Mouse (Mus musculus): ENCODE results near the gene Wnt7b.

Wnt7b gene

DNA sequence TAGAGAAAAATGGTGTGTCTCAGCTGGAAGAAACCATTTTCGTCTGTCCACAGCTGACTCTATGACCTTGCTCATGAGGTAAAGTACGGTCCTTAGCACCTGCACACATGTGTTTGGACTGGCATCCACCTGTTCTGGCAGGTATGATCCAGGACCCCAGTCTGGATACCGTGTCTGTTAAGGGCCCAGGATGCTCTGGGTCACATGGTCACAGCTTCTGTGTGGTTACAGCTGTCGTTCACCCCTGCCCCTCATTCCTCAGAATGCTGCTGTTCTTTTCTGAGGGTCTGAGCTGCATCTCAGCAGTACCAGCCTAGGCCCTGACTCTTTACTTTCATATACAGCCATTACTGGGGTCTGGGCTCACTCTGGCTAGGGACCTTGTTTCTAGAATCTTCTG is 18.9 kb upstream of the Wnt7b start:
- DNase-seq (ENCODE audit: low spot score), result no peak

DNA sequence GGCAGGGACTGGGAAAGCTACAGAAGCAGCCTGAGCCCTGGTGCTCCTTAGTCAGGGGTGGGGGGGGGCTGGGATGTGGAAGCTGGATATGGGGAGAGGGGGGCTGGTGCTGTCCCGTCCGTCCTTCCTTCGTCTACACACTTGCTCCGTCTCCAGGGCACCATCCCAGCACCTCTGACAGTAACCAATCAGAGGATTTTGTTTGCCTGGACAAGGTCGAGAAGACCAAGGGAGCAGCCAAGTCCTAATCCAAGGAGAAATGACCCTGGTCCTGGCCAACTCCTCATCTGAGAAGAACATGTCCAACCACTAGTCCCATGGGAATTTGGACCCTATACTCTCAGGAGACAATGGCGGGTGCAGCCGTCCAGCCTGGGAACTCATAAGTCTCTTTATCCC is 18.4 kb upstream of the Wnt7b start:
- no peak for DNase-seq (ENCODE audit: low spot score)

DNA sequence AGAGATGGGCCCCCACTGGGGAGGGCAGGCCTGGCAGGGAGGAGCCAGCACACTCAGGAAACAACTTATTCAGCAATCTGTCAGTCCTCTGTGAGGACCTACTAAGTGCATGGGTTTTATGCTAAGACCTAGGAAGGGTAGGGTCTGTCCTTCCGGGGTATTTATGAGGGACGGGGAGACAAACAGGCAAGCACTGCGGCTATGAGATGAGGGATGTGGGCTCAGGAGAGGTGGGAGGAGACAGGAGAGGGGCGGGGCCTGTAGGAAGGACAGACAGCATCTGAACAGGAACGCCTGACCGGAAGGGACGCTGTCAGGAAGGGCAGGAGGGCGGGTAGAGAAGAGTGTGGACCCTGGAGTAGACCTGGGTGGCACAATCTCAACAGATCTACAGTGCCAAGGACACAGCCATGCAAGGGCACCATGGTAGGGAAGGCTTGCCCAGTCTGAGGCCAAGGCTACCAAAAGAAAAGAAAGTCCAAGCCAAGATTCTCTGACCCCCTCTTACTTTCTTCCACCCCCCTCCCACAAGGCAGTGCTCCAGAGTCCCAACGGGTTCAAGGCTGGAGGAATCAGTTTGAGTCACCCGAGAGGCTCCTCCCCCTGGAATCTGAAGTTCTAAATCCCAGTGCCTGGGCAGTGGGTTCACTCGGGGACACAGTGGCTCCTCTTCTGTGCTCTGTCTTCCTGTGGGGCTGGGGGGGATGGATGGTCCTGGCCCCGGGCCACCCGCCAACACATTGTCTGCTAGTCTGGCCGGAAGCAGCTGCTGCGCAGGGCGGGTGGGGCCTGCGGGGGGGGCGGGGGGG is 17.8 kb upstream of the Wnt7b start:
- no peak for DNase-seq (ENCODE audit: low spot score)

DNA sequence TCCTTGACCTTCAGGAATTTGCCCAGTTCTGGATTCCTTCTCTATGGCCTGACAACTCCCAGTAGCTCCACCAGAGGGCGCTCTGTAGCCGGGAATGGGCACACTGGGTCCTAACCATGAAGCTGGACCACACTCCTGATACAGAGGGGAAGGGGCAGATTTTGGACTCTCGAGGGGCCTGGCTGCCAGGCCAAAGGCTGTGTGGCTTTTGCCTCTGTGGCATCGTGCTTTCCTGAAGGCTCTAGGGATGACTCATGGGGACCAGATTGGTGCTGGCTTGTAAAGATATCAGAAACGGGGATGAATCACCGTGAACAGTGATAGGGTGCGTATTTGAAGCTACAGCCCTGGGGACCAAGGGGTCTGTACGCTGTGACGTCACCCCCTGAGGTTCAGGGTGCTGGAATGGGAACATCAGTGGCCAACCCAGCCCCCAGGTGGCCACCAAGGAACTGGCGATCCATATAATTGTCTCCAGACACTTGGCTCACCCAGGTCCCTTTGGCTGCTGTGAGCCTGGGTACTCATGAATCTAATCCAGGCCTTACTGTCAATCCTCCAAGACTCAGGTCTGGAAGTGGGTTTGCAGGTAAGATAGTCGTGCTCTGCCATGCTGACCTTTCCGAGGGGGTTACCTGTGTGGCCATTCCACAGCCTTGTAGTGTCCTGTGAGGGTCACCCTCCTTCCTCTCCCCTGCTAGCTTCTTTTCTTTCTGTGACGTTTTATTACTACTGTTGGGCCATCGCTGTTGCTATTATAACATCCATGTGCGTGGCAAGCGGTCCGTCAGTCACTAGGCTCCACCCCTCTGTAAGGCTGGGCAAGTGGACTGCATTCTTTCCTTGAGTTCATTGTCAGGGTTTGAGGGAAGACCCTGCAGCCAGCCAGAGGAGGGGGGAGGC is 17.0 kb upstream of the Wnt7b start:
- peak; percentile 20 for DNase-seq (ENCODE audit: low spot score)

DNA sequence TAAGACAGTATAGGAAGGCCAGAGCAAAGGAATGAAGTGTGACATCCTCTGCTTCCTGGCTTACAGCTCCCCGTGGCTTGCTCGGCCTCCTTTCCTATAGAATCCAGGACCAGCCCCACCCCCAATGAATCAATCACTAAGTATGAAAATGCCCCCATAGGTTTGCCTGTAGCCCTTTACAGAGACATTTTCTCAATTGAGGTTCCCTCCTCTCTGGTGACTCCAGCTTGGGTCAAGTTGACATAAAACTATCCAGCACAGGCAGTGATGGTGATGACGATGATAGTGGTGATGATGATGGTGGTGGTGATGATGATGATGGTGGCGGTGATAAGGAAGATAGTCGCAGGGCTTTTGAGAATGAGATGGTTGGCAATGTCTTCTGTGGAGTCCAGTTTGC is 16.2 kb upstream of the Wnt7b start:
- no peak for DNase-seq (ENCODE audit: low spot score)

DNA sequence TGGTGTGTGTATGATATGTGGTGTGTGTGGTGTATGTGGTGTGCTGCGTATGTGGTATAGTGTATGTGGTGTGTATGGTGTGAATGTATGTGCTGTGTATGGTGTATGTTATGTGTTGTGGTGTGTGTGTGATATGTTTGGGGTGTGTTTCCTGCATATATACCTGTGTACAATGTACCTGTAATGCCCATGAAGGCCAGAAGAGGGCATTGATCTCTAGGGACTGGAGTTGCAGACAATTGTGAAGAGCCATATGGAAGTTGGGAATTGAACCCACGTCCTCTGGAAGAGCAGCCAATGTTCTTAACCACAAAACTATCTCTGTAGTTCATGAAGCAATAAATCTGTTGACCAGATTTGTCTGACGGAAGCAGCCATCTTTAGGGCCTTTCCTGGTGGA is 15.1 kb upstream of the Wnt7b start:
- DNase-seq (ENCODE audit: low spot score), result no peak

DNA sequence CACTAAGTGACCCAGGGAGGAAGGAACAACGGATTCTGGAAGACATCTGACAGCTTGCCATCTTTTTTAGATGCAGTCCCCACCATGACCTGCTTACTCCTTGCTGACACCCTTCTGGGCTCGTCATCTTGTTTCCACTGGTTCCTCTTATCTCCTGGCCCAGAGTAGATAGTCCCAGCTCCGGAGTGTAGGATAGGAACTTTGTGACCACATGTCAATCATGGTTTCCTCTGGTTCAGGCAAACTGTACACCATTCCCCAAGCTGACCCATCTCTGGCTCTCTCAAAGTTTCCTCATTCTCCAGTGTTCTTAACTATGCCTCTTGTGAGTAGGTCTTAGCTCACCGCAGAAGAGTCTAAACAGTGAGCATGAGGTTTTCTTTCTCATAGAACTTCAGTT is 10.4 kb upstream of the Wnt7b start:
- no peak for DNase-seq (ENCODE audit: low spot score)

DNA sequence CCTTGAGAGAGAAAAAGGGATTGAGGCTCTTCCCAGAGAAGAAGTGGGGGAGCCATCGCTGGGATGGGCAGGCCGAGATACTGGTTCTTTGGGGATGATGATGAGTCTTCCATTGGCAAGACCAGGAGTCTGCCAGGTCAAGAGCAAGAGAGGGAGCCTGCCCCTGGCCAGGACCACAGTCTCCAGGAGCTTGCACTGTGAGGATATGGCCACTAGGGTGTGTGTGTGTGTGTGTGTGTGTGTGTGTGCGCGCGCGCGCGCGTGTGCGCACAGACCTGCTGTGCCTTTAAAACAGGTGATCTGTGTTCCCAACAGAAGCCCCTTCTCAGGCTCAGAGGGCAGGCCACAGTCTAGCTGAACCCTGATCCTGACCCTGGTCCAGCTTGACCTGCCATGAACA is 8.6 kb upstream of the Wnt7b start:
- no peak for DNase-seq (ENCODE audit: low spot score)

DNA sequence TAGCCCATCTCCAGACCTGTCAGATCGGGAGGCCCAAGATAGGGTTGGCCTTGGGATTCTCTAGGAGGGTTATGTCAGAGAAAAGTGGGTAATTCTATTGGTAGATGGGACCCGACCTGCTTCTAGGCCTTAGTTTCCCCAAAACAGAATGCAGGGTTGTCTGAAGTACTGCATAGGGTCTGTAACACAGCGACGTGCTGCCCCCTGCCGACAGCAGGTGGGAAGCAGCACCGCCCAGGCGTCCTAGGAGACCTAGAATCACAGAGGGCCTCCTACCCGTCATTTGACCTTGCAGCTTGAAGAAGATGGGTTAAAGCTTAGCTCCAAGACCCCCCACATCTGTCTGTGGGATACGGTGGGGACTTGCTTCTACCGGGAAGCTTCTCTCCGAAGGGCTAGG is 1.2 kb upstream of the Wnt7b start:
- peak; percentile 26 for DNase-seq (ENCODE audit: low spot score)

DNA sequence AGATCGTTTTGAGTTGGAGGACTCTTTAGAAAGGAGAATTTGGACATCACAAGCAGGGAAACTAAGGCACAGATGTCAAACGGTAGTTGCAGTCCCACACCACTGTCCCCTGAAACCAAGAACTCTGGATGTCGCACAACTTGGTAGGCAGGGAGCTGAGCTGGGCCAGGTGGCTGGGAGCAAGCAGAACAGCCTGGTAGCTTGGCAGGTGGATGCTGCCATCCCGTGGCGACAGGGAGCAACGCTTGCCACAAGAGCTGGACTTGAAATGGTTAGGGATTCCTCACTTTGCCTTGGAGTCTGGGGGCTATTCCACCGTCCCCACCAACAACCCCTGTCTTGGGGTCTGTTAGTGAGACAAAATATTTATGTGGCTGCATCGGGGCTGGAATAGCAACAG is 751 bp upstream of the Wnt7b start:
- no peak for DNase-seq (ENCODE audit: low spot score)

DNA sequence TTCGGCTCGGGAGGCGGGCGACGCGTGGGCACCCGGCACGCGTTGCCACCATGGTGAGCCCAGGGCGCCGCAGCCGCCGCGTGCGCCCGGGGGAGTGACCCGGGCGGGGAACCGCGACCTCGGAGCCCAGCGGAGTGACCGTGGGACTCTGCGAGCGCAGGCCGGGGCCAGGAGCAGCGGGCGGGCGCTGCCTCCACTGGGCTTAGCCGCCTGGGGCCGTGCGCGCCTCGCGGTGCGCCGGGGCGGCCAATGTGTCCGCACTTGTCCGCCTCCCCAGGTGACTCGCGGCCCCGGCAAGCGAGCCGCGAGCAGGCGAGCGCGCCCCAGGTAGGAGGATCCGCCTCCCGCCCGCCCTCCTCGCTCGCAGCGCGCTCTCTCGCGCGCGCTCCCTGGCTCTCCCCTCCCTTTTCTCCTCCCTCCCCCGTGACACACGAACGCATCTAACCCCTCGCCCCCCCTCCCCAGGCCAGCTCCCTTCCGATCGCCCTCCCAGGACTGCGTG is 659 bp downstream of the Wnt7b start:
- DNase-seq (ENCODE audit: low spot score), result no peak

DNA sequence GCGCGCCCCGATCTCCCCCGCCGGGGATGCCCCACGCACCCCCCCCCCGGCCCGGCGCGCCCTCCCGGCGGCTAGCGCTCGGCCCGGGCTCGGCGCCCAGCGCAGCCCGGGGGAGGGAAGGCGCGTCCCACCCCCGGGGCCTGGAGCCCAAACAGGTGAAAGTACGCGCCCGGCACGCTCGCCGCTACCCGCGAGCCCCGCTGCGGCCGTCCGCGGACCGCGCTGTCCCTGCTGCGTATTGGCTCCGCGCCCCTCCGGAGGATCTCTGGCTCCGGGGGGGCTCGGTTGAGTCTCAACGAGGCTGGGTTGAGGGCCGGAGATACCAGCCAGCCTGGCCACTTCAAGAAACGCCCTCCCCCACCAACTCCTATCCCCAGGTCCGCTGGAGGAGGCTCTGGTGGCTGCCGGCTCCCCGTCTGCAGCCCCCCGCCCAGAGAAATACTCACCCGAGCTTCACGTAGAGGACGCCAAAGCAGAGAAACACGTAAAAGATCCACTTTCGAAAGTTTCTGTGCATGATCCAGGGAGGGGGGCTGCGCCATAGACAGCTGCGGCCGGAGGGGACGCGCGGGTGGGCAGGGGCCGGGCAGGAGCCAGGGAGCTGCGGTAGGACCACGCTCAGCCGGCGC is 1.2 kb downstream of the Wnt7b start:
- DNase-seq (ENCODE audit: low spot score), result no peak

DNA sequence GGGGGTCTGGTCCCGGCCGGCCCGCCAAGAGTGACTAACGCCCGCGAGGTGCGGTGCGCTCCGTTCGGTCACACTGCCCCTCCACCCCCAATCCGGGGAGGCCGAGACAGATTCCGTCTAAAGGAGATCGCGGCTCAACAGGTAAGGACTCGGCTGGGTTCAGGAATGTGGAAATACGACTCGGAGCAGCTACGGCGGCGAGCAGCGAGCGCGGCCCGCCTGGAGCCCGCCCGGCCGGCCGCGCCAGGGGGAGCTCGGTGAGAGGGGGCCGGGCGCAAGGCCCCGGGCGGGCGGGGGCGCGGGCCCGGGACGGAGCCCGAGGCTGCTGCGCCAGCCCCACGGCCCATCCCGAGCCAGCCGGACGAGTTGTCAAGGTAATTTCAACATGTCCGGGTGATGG is 1.8 kb downstream of the Wnt7b start:
- DNase-seq (ENCODE audit: low spot score), result no peak

DNA sequence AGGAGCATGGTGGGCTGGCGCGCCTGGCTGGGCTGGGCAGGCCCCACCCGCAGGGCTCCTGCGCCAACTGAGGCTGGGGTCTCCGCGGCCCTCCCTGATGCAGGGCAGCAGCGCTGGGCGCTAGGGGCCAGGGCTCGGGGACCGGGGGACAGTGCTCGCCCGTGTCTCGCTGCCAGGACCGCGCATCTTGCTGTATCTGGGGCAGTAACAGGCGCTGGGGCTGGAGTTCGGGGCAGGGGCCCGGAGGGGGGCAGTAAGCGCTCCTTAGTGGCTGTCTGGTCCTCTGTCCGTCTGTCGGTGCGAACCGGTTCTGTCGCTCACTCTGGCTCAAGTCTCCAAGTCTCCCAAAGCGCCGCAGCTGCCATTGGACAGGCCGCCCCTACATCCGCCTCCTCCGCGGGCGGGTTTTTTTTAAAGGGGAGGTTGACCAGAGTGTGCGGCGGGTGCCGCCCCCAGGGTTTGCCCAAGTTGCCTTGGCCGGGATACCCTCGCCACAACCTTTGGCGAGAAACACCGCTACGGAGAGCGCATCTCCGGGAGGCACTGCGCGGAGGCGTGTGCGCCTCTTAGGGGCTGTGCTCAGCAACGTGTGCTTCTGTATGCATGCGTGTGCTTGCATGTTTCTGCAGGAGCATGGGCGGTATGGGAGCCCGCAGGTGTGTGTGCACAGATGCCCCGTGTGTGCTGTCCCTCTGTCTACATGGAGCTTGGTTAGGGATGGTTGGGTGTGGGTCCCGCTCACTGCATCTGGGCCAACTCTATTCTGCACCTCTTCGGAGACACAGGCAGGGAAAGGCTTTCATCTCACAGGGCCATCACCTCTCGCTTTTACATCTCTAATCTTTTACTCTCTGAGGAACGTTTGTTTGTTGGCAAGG is 4.5 kb downstream of the Wnt7b start:
- DNase-seq (ENCODE audit: low spot score), result no peak

DNA sequence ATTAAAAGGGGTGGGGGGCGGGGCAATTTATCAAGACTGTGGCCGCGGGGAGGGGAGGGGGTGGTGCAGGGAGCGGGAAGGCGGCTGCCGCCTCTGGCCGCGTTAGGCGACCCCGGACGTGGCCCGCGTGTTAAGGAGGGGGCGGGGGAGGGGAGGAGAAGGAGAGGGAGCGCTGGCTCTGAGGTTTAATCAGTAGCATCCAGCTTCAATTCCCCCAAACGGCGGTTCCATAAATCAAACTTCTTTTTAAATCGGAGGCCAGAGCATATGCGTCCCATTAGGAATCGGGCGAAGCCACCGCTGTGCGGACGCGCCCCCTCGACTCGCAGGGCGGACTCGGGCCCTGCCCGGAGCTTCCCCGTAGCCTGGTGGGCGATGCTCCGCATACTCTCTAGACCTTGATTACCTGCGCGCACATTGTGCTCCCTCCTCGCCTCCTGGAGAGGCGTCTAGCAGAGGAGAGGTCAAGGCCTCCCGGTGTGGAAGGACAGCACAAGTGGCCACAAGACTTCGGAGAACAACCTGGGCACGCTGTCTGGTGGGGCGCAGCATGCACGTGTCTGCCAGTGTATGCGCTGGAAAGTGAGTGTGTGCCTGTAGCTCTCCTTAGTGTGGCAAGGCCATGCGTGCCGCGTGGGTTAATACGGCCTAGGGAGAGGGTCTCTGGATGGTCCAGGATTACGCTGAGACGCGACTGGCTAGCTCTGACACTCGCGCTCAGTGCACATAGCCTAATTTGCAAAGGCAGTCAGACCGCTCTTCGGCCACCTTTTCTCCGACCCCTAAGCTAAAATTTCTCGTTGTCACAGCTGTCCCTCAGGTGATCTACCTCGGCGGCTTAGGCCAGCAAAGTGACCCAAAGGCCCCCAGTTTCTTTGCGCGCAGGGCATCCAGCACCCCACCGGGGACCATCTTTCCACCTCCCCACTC is 5.5 kb downstream of the Wnt7b start:
- DNase-seq (ENCODE audit: low spot score), result no peak

DNA sequence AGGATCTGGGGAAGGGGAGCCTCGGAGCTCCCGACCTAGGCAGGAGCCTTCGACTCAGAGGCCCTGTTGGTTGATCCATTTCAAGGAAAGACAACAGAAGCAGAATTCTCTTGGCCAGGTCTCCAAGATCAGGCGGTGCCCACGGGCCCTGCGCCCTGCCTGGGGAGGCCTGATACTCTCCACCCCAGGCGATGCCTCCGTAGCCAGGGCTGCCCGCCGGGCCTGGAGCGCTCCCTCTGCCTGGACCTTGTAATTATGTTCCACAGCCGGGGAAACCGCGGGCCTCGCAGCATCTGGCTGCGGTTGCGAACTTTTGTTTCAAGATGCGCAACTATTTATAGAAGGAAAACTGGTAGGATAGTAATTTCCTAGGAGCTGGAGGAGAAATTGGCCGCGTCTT is 6.2 kb downstream of the Wnt7b start:
- DNase-seq (ENCODE audit: low spot score), result no peak

DNA sequence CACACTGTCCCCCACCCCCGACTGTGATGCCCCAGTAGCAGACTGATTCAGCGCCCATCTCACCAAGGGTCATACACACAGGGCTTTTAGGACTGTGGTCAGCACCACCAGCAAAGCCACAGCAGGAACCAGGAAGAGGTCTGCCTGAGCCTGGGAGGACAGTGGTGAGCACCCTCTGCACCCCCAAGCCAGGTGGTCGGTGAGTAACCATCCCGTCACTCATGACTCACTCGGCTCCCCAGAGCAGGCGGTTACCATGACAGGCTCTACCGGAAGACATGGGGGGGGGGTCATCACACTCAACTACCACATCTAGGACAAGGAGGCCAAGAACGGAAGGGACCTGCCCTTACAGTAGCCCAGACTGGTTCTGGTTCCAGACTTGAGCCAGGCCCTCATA is 7.7 kb downstream of the Wnt7b start:
- no peak for DNase-seq (ENCODE audit: low spot score)

DNA sequence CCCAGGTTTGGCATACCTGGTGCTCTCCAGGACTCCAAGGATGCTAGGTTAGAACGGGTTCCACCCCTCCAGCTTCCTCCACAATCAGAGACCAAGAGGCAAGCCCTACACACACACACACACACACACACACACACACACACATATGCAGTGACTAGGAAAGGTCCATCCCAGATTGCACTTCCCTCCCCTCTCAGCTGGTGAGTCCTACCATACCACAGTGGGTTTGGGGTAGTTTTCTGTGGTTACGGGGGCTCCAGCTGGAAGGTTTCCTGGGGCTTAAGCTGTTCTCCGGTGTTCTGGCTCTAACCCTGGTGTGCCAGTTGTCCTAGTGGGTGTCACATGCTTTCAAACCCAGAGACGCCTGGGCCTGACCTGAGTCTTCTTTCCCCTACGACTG is 8.2 kb downstream of the Wnt7b start:
- no peak for DNase-seq (ENCODE audit: low spot score)

DNA sequence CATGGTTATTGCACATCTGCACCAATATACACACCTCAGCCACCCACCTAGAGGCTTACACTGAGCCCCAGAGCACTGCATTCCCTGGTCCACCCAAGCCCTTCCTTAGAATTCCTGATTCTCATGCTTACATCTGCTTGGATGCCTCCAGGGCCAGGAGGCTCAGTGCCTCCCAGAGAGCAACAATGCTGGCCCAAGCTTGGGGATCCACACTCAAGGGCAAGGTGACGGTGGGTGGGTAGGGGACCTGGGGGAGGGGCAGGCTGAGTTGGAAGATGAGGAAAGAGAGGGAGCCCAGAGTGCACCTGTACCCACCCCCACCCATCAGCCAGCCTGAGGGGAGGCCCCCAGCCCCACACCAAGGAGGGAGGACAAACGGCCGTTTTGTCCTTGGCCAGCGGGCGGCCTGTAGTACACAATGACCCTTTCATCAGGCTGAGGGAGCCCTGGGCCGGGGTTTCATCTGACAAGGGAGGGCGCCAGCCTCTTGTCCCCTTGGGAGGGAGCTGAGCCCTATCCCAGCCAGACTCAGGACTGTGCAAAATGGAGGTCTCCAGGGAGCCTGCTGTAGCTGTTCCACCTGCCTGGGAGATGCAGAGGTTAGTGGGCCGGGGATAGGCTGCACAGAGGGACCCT is 9.5 kb downstream of the Wnt7b start:
- DNase-seq (ENCODE audit: low spot score), result no peak
